Mouse (Mus musculus): ENCODE measurements at regions not wholly inside any gene's neighbourhood (a gene's known extent, or its start where the extent isn't known, plus 50 kb on each side); places are given as distances from the start of the nearest gene placed in this dataset.
"Not testable (repeated sequence)": the region's sequence is repeated elsewhere in the genome, so short reads cannot be mapped to it uniquely, and the experiment has no call there.

- not testable (repeated sequence) for H3K36me3 ChIP-seq
- WGBS: 4% methylated on average over 1 of the region's 1 CpGs
These were observed 175.6 kb downstream of the Map1s start for GRCm38 (mm10) chr8:71081291-71081690.

GRCm38 (mm10) chr8:71127131-71127530 lies 145.4 kb upstream of the Myo9b start:
- not testable (repeated sequence) for H3K4me1 ChIP-seq; H3K27ac ChIP-seq; ATAC-seq (ENCODE audit: insufficient number of reproducible peaks, insufficient read depth, low FRiP score, low TSS enrichment); H3K27me3 ChIP-seq; H3K4me3 ChIP-seq; H3K4me2 ChIP-seq (replicated peaks); H3K9ac ChIP-seq; H3K9me3 ChIP-seq; H3K36me3 ChIP-seq
- WGBS: 37% methylated on average over 2 of the region's 2 CpGs

More at GRCm38 (mm10) chr8:71081291-71081690, 175.6 kb downstream of the Map1s start:
- not testable (repeated sequence) for H3K27me3 ChIP-seq; H3K9me3 ChIP-seq; H3K4me1 ChIP-seq; ATAC-seq (ENCODE audit: insufficient number of reproducible peaks, insufficient read depth, low FRiP score, low TSS enrichment); H3K4me2 ChIP-seq (replicated peaks); H3K4me3 ChIP-seq; H3K27ac ChIP-seq; H3K9ac ChIP-seq

GRCm38 (mm10) chr8:71130411-71131261 lies 141.9 kb upstream of the Myo9b start:
- 62% methylated on average over 4 of the region's 4 CpGs for WGBS
- no peaks in the 10 kb centered on the region for H3K9me3 ChIP-seq
- no peaks in the 10 kb centered on the region for H3K4me1 ChIP-seq
- H3K27ac ChIP-seq: no peak overlapping the region
- H3K36me3 ChIP-seq: no peaks in the 10 kb centered on the region
- no peak overlapping the region for H3K9ac ChIP-seq
- H3K27me3 ChIP-seq: no peaks in the 10 kb centered on the region
- no peak overlapping the region for H3K4me3 ChIP-seq
- no peak overlapping the region for H3K4me2 ChIP-seq (replicated peaks)
- ATAC-seq (ENCODE audit: insufficient number of reproducible peaks, insufficient read depth, low FRiP score, low TSS enrichment): peak; percentile 72

- no peak overlapping the region for H3K4me2 ChIP-seq (replicated peaks)
- no peaks in the 10 kb centered on the region for H3K9me3 ChIP-seq
- no peaks in the 10 kb centered on the region for H3K27me3 ChIP-seq
- WGBS: 88% methylated on average over 4 of the region's 4 CpGs
- H3K27ac ChIP-seq: no peak overlapping the region
- H3K4me3 ChIP-seq: no peak overlapping the region
- H3K4me1 ChIP-seq: no peaks in the 10 kb centered on the region
- ATAC-seq (ENCODE audit: insufficient number of reproducible peaks, insufficient read depth, low FRiP score, low TSS enrichment): peak; percentile 71
- no peaks in the 10 kb centered on the region for H3K36me3 ChIP-seq
- H3K9ac ChIP-seq: no peak overlapping the region
These were observed 141.0 kb upstream of the Myo9b start for GRCm38 (mm10) chr8:71131327-71132089.

GRCm38 (mm10) chr8:71132898-71133297 lies 139.6 kb upstream of the Myo9b start:
- not testable (repeated sequence) for H3K4me2 ChIP-seq (replicated peaks); ATAC-seq (ENCODE audit: insufficient number of reproducible peaks, insufficient read depth, low FRiP score, low TSS enrichment); H3K36me3 ChIP-seq; H3K4me3 ChIP-seq; H3K27ac ChIP-seq; H3K9ac ChIP-seq; H3K9me3 ChIP-seq; H3K4me1 ChIP-seq; H3K27me3 ChIP-seq
- WGBS: 56% methylated on average over 1 of the region's 1 CpGs

- WGBS: 90% methylated on average over 3 of the region's 3 CpGs
- H3K9me3 ChIP-seq, H3K36me3 ChIP-seq: not testable (repeated sequence)
These were observed 135.4 kb upstream of the Myo9b start for GRCm38 (mm10) chr8:71137131-71137530.

GRCm38 (mm10) chr8:71142373-71142973 lies 130.0 kb upstream of the Myo9b start:
- H3K27me3 ChIP-seq; H3K9me3 ChIP-seq; H3K4me1 ChIP-seq; H3K9ac ChIP-seq; H3K27ac ChIP-seq; H3K4me3 ChIP-seq; H3K36me3 ChIP-seq; H3K4me2 ChIP-seq (replicated peaks): not testable (repeated sequence)
- peak; percentile 60; the same call in 1 of the 2 replicates for ATAC-seq (ENCODE audit: insufficient number of reproducible peaks, insufficient read depth, low FRiP score, low TSS enrichment)
- 64% methylated on average over 3 of the region's 3 CpGs for WGBS

More at GRCm38 (mm10) chr8:71137131-71137530, 135.4 kb upstream of the Myo9b start:
- H3K4me1 ChIP-seq; H3K9ac ChIP-seq; H3K4me2 ChIP-seq (replicated peaks); H3K4me3 ChIP-seq; H3K27ac ChIP-seq; H3K27me3 ChIP-seq: not testable (repeated sequence)
- ATAC-seq (ENCODE audit: insufficient number of reproducible peaks, insufficient read depth, low FRiP score, low TSS enrichment): peak; percentile 56; the same call in 1 of the 2 replicates

- not testable (repeated sequence) for H3K9ac ChIP-seq; H3K27ac ChIP-seq; H3K9me3 ChIP-seq; H3K4me1 ChIP-seq; H3K4me2 ChIP-seq (replicated peaks); H3K27me3 ChIP-seq; H3K4me3 ChIP-seq; H3K36me3 ChIP-seq
- ATAC-seq (ENCODE audit: insufficient number of reproducible peaks, insufficient read depth, low FRiP score, low TSS enrichment): peak; percentile 60
- 61% methylated on average over 3 of the region's 3 CpGs for WGBS
These were observed 100.9 kb upstream of the Myo9b start for GRCm38 (mm10) chr8:71171478-71172210.

- not testable (repeated sequence) for H3K4me2 ChIP-seq (replicated peaks); H3K27ac ChIP-seq; H3K27me3 ChIP-seq; ATAC-seq (ENCODE audit: insufficient number of reproducible peaks, insufficient read depth, low FRiP score, low TSS enrichment); H3K36me3 ChIP-seq; H3K9me3 ChIP-seq; H3K9ac ChIP-seq; H3K4me3 ChIP-seq; H3K4me1 ChIP-seq
- 60% methylated on average over 1 of the region's 1 CpGs for WGBS
These were observed 79.6 kb upstream of the Myo9b start for GRCm38 (mm10) chr8:71192939-71193338.

GRCm38 (mm10) chr8:71195006-71195722 lies 77.3 kb upstream of the Myo9b start:
- not testable (repeated sequence) for H3K27ac ChIP-seq; H3K4me3 ChIP-seq; H3K9ac ChIP-seq; H3K9me3 ChIP-seq; H3K27me3 ChIP-seq; H3K4me1 ChIP-seq; H3K4me2 ChIP-seq (replicated peaks); H3K36me3 ChIP-seq
- peak; percentile 74; the same call in 1 of the 2 replicates for ATAC-seq (ENCODE audit: insufficient number of reproducible peaks, insufficient read depth, low FRiP score, low TSS enrichment)
- 71% methylated on average over 9 of the region's 9 CpGs for WGBS
